Mouse (Mus musculus): ENCODE measurements around the gene Vmn2r8. TPM values are rescaled to one million over a fixed set of nuclear protein-coding genes. Genes with fewer than 3 reads are reported as not detected.
"Not testable (repeated sequence)": the region's sequence is repeated elsewhere in the genome, so short reads cannot be mapped to it uniquely, and the experiment has no call there.

Gene Vmn2r8
- polyA plus RNA-seq, 1 experiment, result not detected

GRCm38 (mm10) chr5:108774630-108775306 lies 33.9 kb downstream of the Vmn2r8 start, which contains the start of gene Rnf212:
Rnf212 (minus strand) TSS chr5:108774982.
- DNase-seq (ENCODE audit: low read depth in 1 of 2, low spot score in 2 of 2), result peak in 1 of 2 experiments; percentile 3
- no peak for TF ChIP-seq CTCF (IDR thresholded peaks at IDR 0.05; ENCODE audit: extremely low read depth, insufficient read depth, insufficient read length, insufficient replicate concordance)
- TF ChIP-seq POLR2A (IDR thresholded peaks at IDR 0.05; ENCODE audit: low read depth, low read length), result no peak
- WGBS, result 73% methylated on average over 40 of the region's 40 CpGs

GRCm38 (mm10) chr5:108760002-108760401 lies 48.6 kb downstream of the Vmn2r8 start:
- H3K27ac ChIP-seq (ENCODE audit: insufficient read depth, low read length), result no peak overlapping the region
- no peaks in the 10 kb centered on the region for H3K36me3 ChIP-seq (ENCODE audit: control insufficient read depth, insufficient read depth, low read length)
- 83% methylated on average over 2 of the region's 2 CpGs for WGBS
- H3K4me3 ChIP-seq (ENCODE audit: extremely low read depth, insufficient read depth, insufficient read length), result no peak overlapping the region
- no peaks in the 10 kb centered on the region for H3K4me1 ChIP-seq (ENCODE audit: control insufficient read depth, insufficient read depth, insufficient read length)
- TF ChIP-seq CTCF (IDR thresholded peaks at IDR 0.05; ENCODE audit: extremely low read depth, insufficient read depth, insufficient read length, insufficient replicate concordance) (no peak), POLR2A (IDR thresholded peaks at IDR 0.05; ENCODE audit: low read depth, low read length) (no peak)
- no peaks in the 10 kb centered on the region for H3K27me3 ChIP-seq (ENCODE audit: control insufficient read depth, insufficient read depth, low read length)
- no peak for DNase-seq (ENCODE audit: low read depth in 1 of 2, low spot score in 2 of 2)

More at GRCm38 (mm10) chr5:108774630-108775306, 33.9 kb downstream of the Vmn2r8 start, which contains the start of gene Rnf212:
- Histone ChIP-seq H3K27ac (ENCODE audit: insufficient read depth, low read length) (no peak within 1 kb of the TSS), H3K27me3 (ENCODE audit: control insufficient read depth, insufficient read depth, low read length) (no peaks in the 10 kb centered on the region), H3K4me3 (ENCODE audit: extremely low read depth, insufficient read depth, insufficient read length) (no peak within 1 kb of the TSS), H3K36me3 (ENCODE audit: control insufficient read depth, insufficient read depth, low read length) (no peaks in the 10 kb centered on the region), H3K4me1 (ENCODE audit: control insufficient read depth, insufficient read depth, insufficient read length) (no peaks in the 10 kb centered on the region)

GRCm38 (mm10) chr5:108758396-108758795 lies 50.3 kb downstream of the Vmn2r8 start:
- Histone ChIP-seq H3K27me3 (ENCODE audit: control insufficient read depth, insufficient read depth, low read length) (no peaks in the 10 kb centered on the region), H3K4me3 (ENCODE audit: extremely low read depth, insufficient read depth, insufficient read length) (no peak overlapping the region), H3K27ac (ENCODE audit: insufficient read depth, low read length) (no peak overlapping the region), H3K36me3 (ENCODE audit: control insufficient read depth, insufficient read depth, low read length) (no peaks in the 10 kb centered on the region), H3K4me1 (ENCODE audit: control insufficient read depth, insufficient read depth, insufficient read length) (no peaks in the 10 kb centered on the region)
- 63% methylated on average over 3 of the region's 3 CpGs for WGBS
- no peak for TF ChIP-seq POLR2A (IDR thresholded peaks at IDR 0.05; ENCODE audit: low read depth, low read length)
- TF ChIP-seq CTCF (IDR thresholded peaks at IDR 0.05; ENCODE audit: extremely low read depth, insufficient read depth, insufficient read length, insufficient replicate concordance), result no peak
- DNase-seq (ENCODE audit: low read depth in 1 of 2, low spot score in 2 of 2), result no peak

- H3K4me1 ChIP-seq (ENCODE audit: control insufficient read depth, insufficient read depth, insufficient read length); H3K36me3 ChIP-seq (ENCODE audit: control insufficient read depth, insufficient read depth, low read length); H3K27ac ChIP-seq (ENCODE audit: insufficient read depth, low read length); H3K4me3 ChIP-seq (ENCODE audit: extremely low read depth, insufficient read depth, insufficient read length); H3K27me3 ChIP-seq (ENCODE audit: control insufficient read depth, insufficient read depth, low read length); DNase-seq (ENCODE audit: low read depth in 1 of 2, low spot score in 2 of 2): not testable (repeated sequence)
- 89% methylated on average over 4 of the region's 4 CpGs for WGBS
These were observed 57.4 kb downstream of the Vmn2r8 start for GRCm38 (mm10) chr5:108751258-108751657.

GRCm38 (mm10) chr5:108750328-108751210 lies 58.1 kb downstream of the Vmn2r8 start:
- Histone ChIP-seq H3K27ac (ENCODE audit: insufficient read depth, low read length) (no peak overlapping the region), H3K36me3 (ENCODE audit: control insufficient read depth, insufficient read depth, low read length) (no peaks in the 10 kb centered on the region), H3K4me3 (ENCODE audit: extremely low read depth, insufficient read depth, insufficient read length) (no peak overlapping the region), H3K4me1 (ENCODE audit: control insufficient read depth, insufficient read depth, insufficient read length) (no peaks in the 10 kb centered on the region), H3K27me3 (ENCODE audit: control insufficient read depth, insufficient read depth, low read length) (no peaks in the 10 kb centered on the region)
- TF ChIP-seq POLR2A (IDR thresholded peaks at IDR 0.05; ENCODE audit: low read depth, low read length) (no peak), CTCF (IDR thresholded peaks at IDR 0.05; ENCODE audit: extremely low read depth, insufficient read depth, insufficient read length, insufficient replicate concordance) (no peak)
- DNase-seq (ENCODE audit: low read depth in 1 of 2, low spot score in 2 of 2), result no peak
- 77% methylated on average over 5 of the region's 5 CpGs for WGBS

GRCm38 (mm10) chr5:108744629-108745028 lies 64.0 kb downstream of the Vmn2r8 start:
- no peak for DNase-seq (ENCODE audit: low read depth in 1 of 2, low spot score in 2 of 2)
- Histone ChIP-seq H3K4me3 (ENCODE audit: extremely low read depth, insufficient read depth, insufficient read length) (no peak overlapping the region), H3K27me3 (ENCODE audit: control insufficient read depth, insufficient read depth, low read length) (no peaks in the 10 kb centered on the region), H3K36me3 (ENCODE audit: control insufficient read depth, insufficient read depth, low read length) (no peaks in the 10 kb centered on the region), H3K27ac (ENCODE audit: insufficient read depth, low read length) (no peak overlapping the region), H3K4me1 (ENCODE audit: control insufficient read depth, insufficient read depth, insufficient read length) (no peaks in the 10 kb centered on the region)
- no peak for TF ChIP-seq POLR2A (IDR thresholded peaks at IDR 0.05; ENCODE audit: low read depth, low read length)
- TF ChIP-seq CTCF (IDR thresholded peaks at IDR 0.05; ENCODE audit: extremely low read depth, insufficient read depth, insufficient read length, insufficient replicate concordance), result no peak
- WGBS, result 80% methylated on average over 3 of the region's 3 CpGs
